Mouse (Mus musculus) lung, postnatal 0 days (tissue): ENCODE data around the gene Slc15a3. TPM values are rescaled to one million over a fixed set of nuclear protein-coding genes. Genes with fewer than 3 reads are reported as not detected.

Source experiments
- ATAC-seq: fragments of 200-750 bp; cut with Nextera tagmentation; 2 replicates; pipeline ENCODE4 v1.8.0; 2017; ENCODE audit warnings: moderate library complexity
- DNase-seq: peaks from one replicate; pipeline ENCODE4 v3.0.0-alpha.2; 2016; ENCODE audit warnings: low spot score
- H3K27ac ChIP-seq: fragments of 300-500 bp; sonication (generic); 2 replicates; pipeline ENCODE4 v1.5.1; 2014; ENCODE audit warnings: antibody characterized with exemption, mild to moderate bottlenecking, low read length, mixed read lengths
- H3K27me3 ChIP-seq: fragments of 300-500 bp; sonication (generic); replicated peaks from 2 replicates; pipeline ENCODE4 v1.6.1; 2014; ENCODE audit warnings: low read length, mixed read lengths; ENCODE audit not compliant: insufficient read depth
- H3K36me3 ChIP-seq: fragments of 300-500 bp; sonication (generic); 2 replicates; pipeline ENCODE4 v1.6.1; 2014; ENCODE audit warnings: low read length, mixed read lengths; ENCODE audit not compliant: insufficient read depth
- H3K4me1 ChIP-seq: fragments of 300-500 bp; sonication (generic); 2 replicates; pipeline ENCODE4 v1.6.1; 2014; ENCODE audit warnings: antibody characterized with exemption, low read depth, low read length, mixed read lengths; ENCODE audit not compliant: insufficient read depth
- H3K4me2 ChIP-seq: fragments of 300-500 bp; sonication (generic); replicated peaks from 2 replicates; pipeline ENCODE4 v1.6.1; 2014; ENCODE audit warnings: low read depth, mild to moderate bottlenecking, low read length, moderate library complexity, mixed read lengths
- H3K4me3 ChIP-seq: fragments of 300-500 bp; sonication (generic); 2 replicates; pipeline ENCODE4 v1.5.1; 2014; ENCODE audit warnings: low read depth, low read length
- H3K9ac ChIP-seq: fragments of 300-500 bp; sonication (generic); replicated peaks from 2 replicates; pipeline ENCODE4 v1.6.1; 2014; ENCODE audit warnings: low read depth, mild to moderate bottlenecking
- H3K9me3 ChIP-seq: fragments of 300-500 bp; sonication (generic); 2 replicates; pipeline ENCODE4 v1.6.1; 2016; ENCODE audit warnings: low read length, mixed read lengths
- CTCF ChIP-seq: IDR thresholded peaks from 2 replicates; pipeline ENCODE4 v1.5.1; 2016; ENCODE audit warnings: antibody characterized with exemption, mild to moderate bottlenecking
- EP300 ChIP-seq: IDR thresholded peaks from 2 replicates; pipeline ENCODE4 v1.6.1; 2016; ENCODE audit warnings: antibody characterized with exemption, mild to moderate bottlenecking, control low read depth
- WGBS: fragments of 180-500 bp; shearing (Covaris S2); extraction: QIAGEN DNeasy Blood & Tissue Kit; methylation state at CpG from one replicate; pipeline ENCODE4 v1.1.7; 2014; 5-methylcytosine and 5-hydroxymethylcytosine counted together
- polyA plus RNA-seq: library from polyadenylated mRNA; unstranded; fragments of >200 nt; fragmentation: Nextera tagmentation; extraction: Ambion mirVana; gene quantifications from 2 replicates; pipeline ENCODE4 v1.2.1, GENCODE M21; 2015

Gene Slc15a3
- polyA plus RNA-seq, 1 experiment from 2014 or later = 3.0 TPM

DNA sequence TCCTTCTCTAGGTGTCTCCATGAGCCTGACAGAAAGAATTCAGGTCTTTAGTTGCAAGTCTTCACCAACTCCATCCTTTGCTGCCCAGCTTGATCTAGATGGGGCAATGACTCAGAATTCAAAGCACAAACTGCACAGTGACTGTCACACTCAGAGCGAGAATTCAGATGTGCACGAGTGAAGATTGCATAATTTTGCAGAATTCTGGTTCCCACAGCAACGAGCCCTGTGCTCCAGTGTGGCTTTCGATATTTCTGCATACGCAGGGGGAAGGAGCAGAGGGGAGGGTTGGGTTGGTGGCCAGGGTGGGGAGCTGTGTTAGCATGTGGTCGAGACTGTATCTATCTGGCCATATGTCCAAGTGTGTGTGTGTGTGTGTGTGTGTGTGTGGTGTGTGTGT, 38.5 kb upstream of the Slc15a3 start:
- peak; percentile 52 for DNase-seq
- Histone ChIP-seq H3K9me3 (no peaks in the 10 kb centered on the region), H3K4me3 (no peak overlapping the region), H3K27me3 (no peaks in the 10 kb centered on the region), H3K4me1 (no peaks in the 10 kb centered on the region), H3K9ac (no peak overlapping the region), H3K4me2 (no peak overlapping the region), H3K27ac (no peak overlapping the region), H3K36me3 (no peaks in the 10 kb centered on the region)
- TF ChIP-seq EP300 (no peak), CTCF (no peak)
- peak; percentile 32; the same call in 1 of the 2 replicates for ATAC-seq
- 48% methylated on average over 6 of the region's 6 CpGs for WGBS

DNA sequence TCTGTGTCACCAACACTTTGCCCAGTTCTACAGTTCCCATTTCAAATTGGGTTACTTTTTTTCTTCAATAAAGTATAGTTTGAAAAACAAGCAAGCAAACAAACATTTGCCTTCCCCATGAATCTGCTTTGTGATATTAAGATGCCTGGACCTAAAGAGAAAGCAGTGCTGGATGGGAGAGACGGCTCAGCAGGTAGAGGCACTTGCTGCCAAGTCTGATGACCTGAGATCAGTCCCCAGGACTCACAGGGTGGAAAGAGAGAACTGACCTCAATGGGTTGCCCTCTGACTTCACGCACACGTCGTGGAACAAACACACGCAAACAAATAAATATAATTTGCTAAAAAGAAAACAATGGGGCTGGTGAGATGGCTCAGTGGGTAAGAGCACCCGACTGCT, 37.6 kb upstream of the Slc15a3 start:
- TF ChIP-seq CTCF (no peak), EP300 (no peak)

DNA sequence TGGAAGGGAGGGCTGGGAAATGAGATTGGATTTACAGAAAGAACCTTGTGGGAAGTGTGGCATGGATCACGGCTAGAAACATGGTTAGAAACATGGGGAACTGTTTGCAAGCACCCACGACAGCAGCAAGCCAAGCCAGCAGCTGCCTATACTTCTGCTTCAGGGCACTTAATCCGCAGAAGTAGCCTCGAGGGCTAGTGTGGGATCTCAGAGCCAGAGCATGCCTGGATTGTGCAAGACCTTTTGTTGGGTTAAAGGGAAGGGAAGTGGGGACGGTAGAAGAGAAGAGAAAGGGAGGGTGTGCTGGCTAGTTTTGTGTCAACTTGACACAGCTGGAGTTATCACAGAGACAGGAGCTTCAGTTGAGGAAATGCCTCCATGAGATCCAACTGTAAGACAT, 35.8 kb upstream of the Slc15a3 start:
- Histone ChIP-seq H3K9ac (no peak overlapping the region), H3K27ac (no peak overlapping the region), H3K27me3 (no peaks in the 10 kb centered on the region), H3K4me3 (no peak overlapping the region), H3K4me2 (no peak overlapping the region), H3K4me1 (no peaks in the 10 kb centered on the region), H3K9me3 (no peaks in the 10 kb centered on the region), H3K36me3 (no peaks in the 10 kb centered on the region)
- TF ChIP-seq CTCF (no peak), EP300 (no peak)
- 42% methylated on average over 5 of the region's 5 CpGs for WGBS
- 0 out of 2 replicates have a peak, but pooled peaks have one; percentile 48 for ATAC-seq
- peak; percentile 54 for DNase-seq

More for the DNA sequence above, 37.6 kb upstream of the Slc15a3 start:
- 83% methylated on average over 6 of the region's 6 CpGs for WGBS
- ATAC-seq = no peak
- H3K9ac ChIP-seq = no peak overlapping the region
- H3K4me3 ChIP-seq = no peak overlapping the region
- no peak for DNase-seq
- H3K4me1 ChIP-seq = no peaks in the 10 kb centered on the region
- no peaks in the 10 kb centered on the region for H3K36me3 ChIP-seq
- no peak overlapping the region for H3K4me2 ChIP-seq
- H3K9me3 ChIP-seq = no peaks in the 10 kb centered on the region
- H3K27me3 ChIP-seq = no peaks in the 10 kb centered on the region
- no peak overlapping the region for H3K27ac ChIP-seq

DNA sequence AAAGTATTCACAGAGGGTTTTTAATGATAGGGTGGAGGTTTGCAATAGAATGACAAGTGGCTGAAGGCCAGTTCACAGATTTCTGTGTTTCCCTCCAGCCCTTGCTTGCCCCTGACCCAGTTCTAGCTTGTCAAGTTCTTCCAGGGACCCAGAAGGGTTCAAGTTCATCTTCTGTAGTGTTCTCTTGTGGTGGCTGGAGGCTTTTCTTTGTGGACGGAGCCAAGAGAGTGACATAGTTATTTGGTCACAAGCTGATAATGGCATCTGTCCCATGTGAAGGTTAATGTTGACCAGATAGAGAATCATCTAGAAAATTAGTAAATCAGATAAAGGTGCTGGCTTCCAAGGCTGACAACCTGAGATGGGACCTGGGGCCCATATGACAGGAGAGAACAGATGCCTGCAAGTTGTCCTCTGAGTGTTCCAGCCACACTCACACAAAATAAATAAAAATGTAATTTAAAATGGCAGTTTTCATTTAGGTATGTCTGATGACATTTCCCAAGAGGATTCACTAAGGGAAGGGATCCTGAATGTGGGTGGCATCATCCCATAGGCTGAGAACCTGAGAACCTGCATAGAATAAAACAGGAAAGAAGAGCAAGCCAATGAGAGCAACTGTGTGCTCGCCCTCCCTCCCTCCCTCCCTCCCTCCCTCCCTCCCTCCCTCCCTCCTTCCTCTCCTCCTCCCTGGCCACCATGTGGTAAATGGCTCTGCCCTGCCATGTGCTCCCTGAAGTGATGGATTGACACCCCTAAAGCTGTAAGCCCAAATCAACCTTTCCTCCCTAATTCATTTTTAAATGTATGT, 34.5 kb upstream of the Slc15a3 start:
- H3K9me3 ChIP-seq = no peaks in the 10 kb centered on the region
- no peaks in the 10 kb centered on the region for H3K4me1 ChIP-seq
- no peak for DNase-seq
- no peaks in the 10 kb centered on the region for H3K36me3 ChIP-seq
- no peak overlapping the region for H3K27ac ChIP-seq
- no peaks in the 10 kb centered on the region for H3K27me3 ChIP-seq
- WGBS = 81% methylated on average over 2 of the region's 2 CpGs
- no peak for ATAC-seq
- TF ChIP-seq CTCF (no peak), EP300 (no peak)
- no peak overlapping the region for H3K4me3 ChIP-seq
- H3K4me2 ChIP-seq = no peak overlapping the region
- no peak overlapping the region for H3K9ac ChIP-seq

DNA sequence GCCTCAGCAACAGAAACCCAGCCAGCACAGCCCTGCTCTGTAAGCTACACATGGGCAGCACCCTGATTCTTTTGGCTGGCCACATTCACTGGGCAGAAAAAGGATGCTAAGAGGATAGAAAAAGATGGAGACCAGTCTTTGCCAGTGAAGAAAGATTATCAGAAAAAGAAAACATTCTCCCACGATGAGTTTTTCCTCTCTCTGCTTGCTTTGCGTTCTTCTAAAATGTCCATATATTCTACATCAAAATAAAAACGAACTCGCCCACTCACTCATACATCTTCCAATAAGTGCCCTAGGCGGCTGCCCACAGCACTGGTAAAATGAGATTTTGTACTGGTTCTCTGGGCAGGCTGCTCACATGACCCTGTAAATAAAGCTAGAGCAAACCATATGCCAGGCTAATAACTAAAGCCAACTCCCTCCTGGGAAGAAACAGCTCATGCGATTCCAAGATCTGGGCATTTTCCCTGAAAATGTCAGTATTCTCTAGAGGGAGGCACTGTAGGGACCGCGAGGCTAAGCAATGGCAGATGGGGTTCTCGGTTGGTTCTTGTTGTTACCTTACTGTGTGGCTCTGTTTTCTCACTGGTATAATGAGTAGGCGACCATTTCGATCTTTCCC, 33.8 kb upstream of the Slc15a3 start:
- no peak overlapping the region for H3K4me3 ChIP-seq
- TF ChIP-seq EP300 (no peak), CTCF (no peak)

DNA sequence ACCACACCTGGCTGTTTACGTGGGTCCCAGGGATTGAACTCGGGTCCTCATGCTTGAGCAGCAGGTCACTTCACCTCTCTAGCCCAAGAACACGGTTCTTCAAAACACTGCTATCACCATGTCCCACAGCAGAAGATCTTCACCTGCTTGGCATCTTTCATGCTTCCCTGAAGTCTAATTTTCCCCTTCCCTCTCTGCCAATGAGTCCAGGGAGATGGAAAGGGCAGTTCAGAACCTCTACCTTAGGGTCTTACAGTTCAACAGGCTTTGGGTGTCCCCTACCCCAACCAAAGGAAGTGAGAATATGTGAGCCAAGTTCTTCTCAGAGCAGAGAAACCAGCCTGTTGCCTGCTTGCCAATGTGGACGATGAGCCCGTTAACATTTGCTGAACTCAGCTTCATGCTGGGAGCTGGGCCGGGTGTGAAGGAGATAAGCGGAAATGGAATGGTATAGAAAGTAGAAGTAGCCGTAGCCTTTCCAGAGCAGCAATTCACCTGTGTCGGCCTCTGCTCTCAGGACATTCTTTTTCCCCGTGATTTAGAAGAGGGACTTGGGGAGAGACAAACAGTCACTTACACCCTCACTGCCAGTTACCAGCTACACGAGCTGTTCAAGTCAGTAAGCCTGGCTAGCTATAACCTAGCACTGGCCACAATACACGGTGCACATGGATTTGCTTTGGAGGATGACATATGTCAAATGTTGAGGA, 30.8 kb upstream of the Slc15a3 start:
- Histone ChIP-seq H3K27me3 (no peaks in the 10 kb centered on the region), H3K36me3 (no peaks in the 10 kb centered on the region), H3K27ac (no peak overlapping the region), H3K4me2 (no peak overlapping the region), H3K4me1 (no peaks in the 10 kb centered on the region), H3K9ac (no peak overlapping the region), H3K4me3 (no peak overlapping the region), H3K9me3 (no peaks in the 10 kb centered on the region)
- TF ChIP-seq EP300 = no peak
- TF ChIP-seq CTCF = no peak
- no peak for DNase-seq
- 70% methylated on average over 12 of the region's 12 CpGs for WGBS
- ATAC-seq = no peak

More for the DNA sequence above, 33.8 kb upstream of the Slc15a3 start:
- Histone ChIP-seq H3K36me3 (no peaks in the 10 kb centered on the region), H3K9ac (no peak overlapping the region), H3K4me1 (no peaks in the 10 kb centered on the region), H3K27me3 (no peaks in the 10 kb centered on the region), H3K9me3 (no peaks in the 10 kb centered on the region), H3K4me2 (no peak overlapping the region), H3K27ac (no peak overlapping the region)
- ATAC-seq (no peak), DNase-seq (no peak)
- 85% methylated on average over 11 of the region's 11 CpGs for WGBS
